In genomic region chr10:61839326-61839725, GRCm38 (mm10) we compare ENCODE assay signal across 10 mouse cellular contexts. TPM values are rescaled to one million over a fixed set of nuclear protein-coding genes. Genes with fewer than 3 reads are reported as not detected.
DNase-seq lines count a peak whose midpoint lies in the region; ATAC-seq and TF ChIP-seq lines count a peak whose summit lies in the region.
"Had no signal": no experiment of that assay in that cellular context is flagged by ENCODE, and none has a peak within 500 bp of the region (broad histone marks: within the 10 kb centered on the region; RNA-seq: fewer than 3 reads in every experiment).

No protein-coding gene starts in this region.

- peak; percentile 9 for DNase-seq in hindbrain, embryonic 10.5 days (ENCODE audit: low spot score)
- no peak for DNase-seq in hindbrain, embryonic 14.5 days (ENCODE audit: low spot score)
- DNase-seq in neural tube, embryonic 10.5 days (ENCODE audit: extremely low spot score, low spot score) = no peak
- DNase-seq in hindbrain, postnatal 0 days (ENCODE audit: low spot score) = no peak
- no peak for DNase-seq in midbrain, postnatal 0 days (ENCODE audit: low spot score)
- DNase-seq in heart, adult 8-10 months (ENCODE audit: low spot score) = no peak

- H3K9me3 ChIP-seq in hindbrain, embryonic 10.5 days = no peaks in the 10 kb centered on the region
- H3K9me3 ChIP-seq in hindbrain, embryonic 14.5 days (ENCODE audit: control insufficient read depth, low read length) = no peaks in the 10 kb centered on the region
- no peaks in the 10 kb centered on the region for H3K9me3 ChIP-seq in neural tube, embryonic 12.5 days
- H3K9me3 ChIP-seq in hindbrain, postnatal 0 days (ENCODE audit: low read length) = no peaks in the 10 kb centered on the region
- no peaks in the 10 kb centered on the region for H3K9me3 ChIP-seq in midbrain, postnatal 0 days (ENCODE audit: low read length)
- H3K9me3 ChIP-seq: G1E had no signal

- H3K4me1 ChIP-seq in hindbrain, embryonic 10.5 days (replicated peaks) = peaks cover 6% of the 10 kb centered on the region; the same call in 1 of the 2 replicates
- H3K4me1 ChIP-seq in hindbrain, embryonic 14.5 days (replicated peaks; ENCODE audit: control insufficient read depth, insufficient read depth, low read length) = 0 out of 2 replicates have a peak, but pooled peaks cover 4% of the 10 kb centered on the region
- no peaks in the 10 kb centered on the region for H3K4me1 ChIP-seq in neural tube, embryonic 12.5 days
- no peaks in the 10 kb centered on the region for H3K4me1 ChIP-seq in hindbrain, postnatal 0 days (ENCODE audit: insufficient read depth, low read length)
- no peaks in the 10 kb centered on the region for H3K4me1 ChIP-seq in midbrain, postnatal 0 days (ENCODE audit: insufficient read depth, low read length)

- peak overlapping the region; percentile 59; the same call in 1 of the 2 replicates for H3K27ac ChIP-seq in hindbrain, embryonic 10.5 days
- no peak overlapping the region for H3K27ac ChIP-seq in hindbrain, embryonic 14.5 days
- no peak overlapping the region for H3K27ac ChIP-seq in neural tube, embryonic 12.5 days
- H3K27ac ChIP-seq in hindbrain, postnatal 0 days = 0 out of 2 replicates have a peak overlapping the region, but pooled peaks have one; percentile 2
- H3K27ac ChIP-seq in midbrain, postnatal 0 days (ENCODE audit: low read depth, low read length) = no peak overlapping the region

- ATAC-seq in hindbrain, embryonic 14.5 days (ENCODE audit: low FRiP score) = no peak
- ATAC-seq in neural tube, embryonic 12.5 days (ENCODE audit: low FRiP score, low read depth) = 0 out of 2 replicates have a peak, but pooled peaks have one; percentile 44
- ATAC-seq in hindbrain, postnatal 0 days = 0 out of 2 replicates have a peak, but pooled peaks have one; percentile 11
- 0 out of 2 replicates have a peak, but pooled peaks have one; percentile 8 for ATAC-seq in midbrain, postnatal 0 days (ENCODE audit: low FRiP score)

- H3K36me3 ChIP-seq in hindbrain, embryonic 10.5 days = no peaks in the 10 kb centered on the region
- H3K36me3 ChIP-seq in hindbrain, embryonic 14.5 days (replicated peaks; ENCODE audit: control insufficient read depth, insufficient read depth) = no peaks in the 10 kb centered on the region
- H3K36me3 ChIP-seq in neural tube, embryonic 12.5 days = no peaks in the 10 kb centered on the region
- no peaks in the 10 kb centered on the region for H3K36me3 ChIP-seq in hindbrain, postnatal 0 days (ENCODE audit: insufficient read depth, low read length)
- H3K36me3 ChIP-seq in midbrain, postnatal 0 days (ENCODE audit: insufficient read depth, low read length) = no peaks in the 10 kb centered on the region
- H3K36me3 ChIP-seq: G1E had no signal

- H3K27me3 ChIP-seq in hindbrain, embryonic 10.5 days (ENCODE audit: insufficient read depth, poor library complexity, severe bottlenecking) = peaks cover 14% of the 10 kb centered on the region
- H3K27me3 ChIP-seq in hindbrain, embryonic 14.5 days (ENCODE audit: control insufficient read depth, insufficient read depth, low read length) = no peaks in the 10 kb centered on the region
- no peaks in the 10 kb centered on the region for H3K27me3 ChIP-seq in neural tube, embryonic 12.5 days (replicated peaks)
- no peaks in the 10 kb centered on the region for H3K27me3 ChIP-seq in hindbrain, postnatal 0 days (ENCODE audit: insufficient read depth, low read length)
- no peaks in the 10 kb centered on the region for H3K27me3 ChIP-seq in midbrain, postnatal 0 days (ENCODE audit: insufficient read depth, low read length)

- no peak for TF ChIP-seq CTCF in hindbrain, postnatal 0 days (IDR thresholded peaks at IDR 0.05; ENCODE audit: low read depth)
- TF ChIP-seq CTCF in midbrain, postnatal 0 days (IDR thresholded peaks at IDR 0.05) = no peak

- H3K4me3 ChIP-seq in hindbrain, embryonic 10.5 days = no peak overlapping the region
- H3K4me3 ChIP-seq in hindbrain, embryonic 14.5 days (replicated peaks; ENCODE audit: low read length) = no peak overlapping the region
- H3K4me3 ChIP-seq in neural tube, embryonic 12.5 days = no peak overlapping the region
- H3K4me3 ChIP-seq in hindbrain, postnatal 0 days (ENCODE audit: low read length) = no peak overlapping the region
- H3K4me3 ChIP-seq in midbrain, postnatal 0 days (ENCODE audit: low read depth, low read length) = no peak overlapping the region
- H3K4me3 ChIP-seq: myocyte had no signal

- no peak overlapping the region for H3K4me2 ChIP-seq in hindbrain, embryonic 14.5 days (replicated peaks)
- H3K4me2 ChIP-seq in neural tube, embryonic 12.5 days (replicated peaks) = no peak overlapping the region
- no peak overlapping the region for H3K4me2 ChIP-seq in hindbrain, postnatal 0 days (ENCODE audit: low read depth, low read length)
- no peak overlapping the region for H3K4me2 ChIP-seq in midbrain, postnatal 0 days (ENCODE audit: low read depth, low read length, poor library complexity, severe bottlenecking)
- H3K4me2 ChIP-seq: liver, embryonic 11.5 days had no signal

- WGBS in hindbrain, embryonic 10.5 days = 71% methylated on average over 9 of the region's 9 CpGs
- WGBS in hindbrain, embryonic 14.5 days = 76% methylated on average over 9 of the region's 9 CpGs
- WGBS in neural tube, embryonic 12.5 days = 73% methylated on average over 9 of the region's 9 CpGs
- 72% methylated on average over 9 of the region's 9 CpGs for WGBS in hindbrain, postnatal 0 days
- 75% methylated on average over 9 of the region's 9 CpGs for WGBS in midbrain, postnatal 0 days

- H3K9ac ChIP-seq in hindbrain, embryonic 14.5 days = no peak overlapping the region
- H3K9ac ChIP-seq in neural tube, embryonic 12.5 days = no peak overlapping the region
- no peak overlapping the region for H3K9ac ChIP-seq in hindbrain, postnatal 0 days (replicated peaks; ENCODE audit: low read length)
- no peak overlapping the region for H3K9ac ChIP-seq in midbrain, postnatal 0 days (replicated peaks; ENCODE audit: low read length, poor library complexity, severe bottlenecking)

RNA-seq across cellular contexts. Expression of gene H2afy2, which starts 55.4 kb away (rescaled TPM):
- 297 and 325 TPM in 2 replicates for polyA plus RNA-seq in hindbrain, embryonic 10.5 days (2016; fragmentation: Nextera tagmentation; extraction: Ambion mirVana)
- 202 and 203 TPM in 2 replicates for polyA plus RNA-seq in hindbrain, embryonic 14.5 days (2014; fragmentation: Nextera tagmentation; extraction: Ambion mirVana)
- 333 and 346 TPM in 2 replicates for polyA plus RNA-seq in neural tube, embryonic 12.5 days (2016; fragmentation: Nextera tagmentation; extraction: Ambion mirVana)
- total RNA-seq in hindbrain, postnatal 0 days (2014; rRNA removed) = 90.4 and 97.7 TPM in 2 replicates
- 157 and 162 TPM in 2 replicates for polyA plus RNA-seq in hindbrain, postnatal 0 days (2015; fragmentation: Nextera tagmentation; extraction: Ambion mirVana)
- 116 and 123 TPM in 2 replicates for total RNA-seq in midbrain, postnatal 0 days (2014; rRNA removed)
- 185 and 206 TPM in 2 replicates for polyA plus RNA-seq in midbrain, postnatal 0 days (2015; fragmentation: Nextera tagmentation; extraction: Ambion mirVana)
- 1 to 10 TPM; 3.7 to 5.2 (median 4.6) TPM for total RNA-seq in heart, adult 8-10 months (2022)
- polyA plus RNA-seq: G1E had no signal

Comparison
In these comparisons a context has a peak if more than half of its experiments do, and no peak if none do; other contexts are left out.
1. H3K27ac ChIP-seq: peak in hindbrain, embryonic 10.5 days (single experiment) and hindbrain, postnatal 0 days (single experiment); none in hindbrain, embryonic 14.5 days (single experiment), neural tube, embryonic 12.5 days (single experiment) and midbrain, postnatal 0 days (single experiment).